Mouse (Mus musculus) liver, adult 2 months (tissue): ENCODE results near the gene Rnf224. TPM values are rescaled to one million over a fixed set of nuclear protein-coding genes. Genes with fewer than 3 reads are reported as not detected.
"Not testable (repeated sequence)": the region's sequence is repeated elsewhere in the genome, so short reads cannot be mapped to it uniquely, and the experiment has no call there.

ENCODE experiments used
- DNase-seq: peaks from one replicate; pipeline ENCODE4 v3.0.0-alpha.2; 2011; ENCODE audit warnings: low read depth, low spot score; ENCODE audit errors: extremely low read depth
- H3K27ac ChIP-seq: fragments of 200-500 bp; replicated peaks from 2 replicates; pipeline ENCODE4 v1.5.1; 2012; ENCODE audit warnings: low read depth, mild to moderate bottlenecking, control low read depth, inconsistent platforms, low read length; ENCODE audit not compliant: insufficient read depth
- H3K27me3 ChIP-seq: fragments of 200-500 bp; 2 replicates; pipeline ENCODE4 v1.6.1; 2012; ENCODE audit warnings: mild to moderate bottlenecking, moderate library complexity, low read length, inconsistent platforms; ENCODE audit not compliant: control insufficient read depth, insufficient read depth
- H3K36me3 ChIP-seq: fragments of 200-500 bp; 2 replicates; pipeline ENCODE4 v1.6.1; 2012; ENCODE audit warnings: low read length, inconsistent platforms; ENCODE audit not compliant: control insufficient read depth, insufficient read depth
- H3K4me1 ChIP-seq: fragments of 200-500 bp; 2 replicates; pipeline ENCODE4 v1.6.1; 2011; ENCODE audit warnings: low read length; ENCODE audit not compliant: control insufficient read depth, insufficient read depth
- H3K4me3 ChIP-seq: fragments of 200-500 bp; 2 replicates; pipeline ENCODE4 v1.5.1; 2011; ENCODE audit warnings: low read depth, mild to moderate bottlenecking, control low read depth, low read length, moderate library complexity; ENCODE audit not compliant: insufficient read depth
- H3K79me2 ChIP-seq: fragments of 200-500 bp; 2 replicates; pipeline ENCODE4 v1.6.1; 2012; ENCODE audit warnings: inconsistent platforms, mild to moderate bottlenecking, low read length, moderate library complexity; ENCODE audit not compliant: control insufficient read depth, insufficient read depth
- H3K9ac ChIP-seq: fragments of 200-500 bp; 2 replicates; pipeline ENCODE4 v1.6.1; 2012; ENCODE audit warnings: low read depth, mild to moderate bottlenecking, control low read depth, inconsistent platforms, low read length
- CTCF ChIP-seq: fragments of 200-500 bp; IDR thresholded peaks from 2 replicates; pipeline ENCODE4 v1.5.1; 2011; ENCODE audit warnings: low read depth, low read length, control low read depth
- POLR2A ChIP-seq: fragments of 200-500 bp; IDR thresholded peaks from 2 replicates; pipeline ENCODE4 v1.6.1; 2011; ENCODE audit warnings: low read length, control low read depth; ENCODE audit not compliant: insufficient read depth; ENCODE audit errors: extremely low read depth
- WGBS: fragments of 180-500 bp; shearing (Covaris S2); methylation state at CpG from one replicate; pipeline ENCODE4 v1.1.7; 2018; 5-methylcytosine and 5-hydroxymethylcytosine counted together
- polyA plus RNA-seq: library from polyadenylated mRNA; depleted of rRNA; stranded (reverse); fragments of >200 nt; gene quantifications from 2 replicates; pipeline ENCODE4 v1.2.3, GENCODE M21; 2012
- total RNA-seq: library from RNA; depleted of rRNA; stranded (reverse); fragments of >200 nt; gene quantifications from 2 replicates; pipeline ENCODE4 v1.2.3, GENCODE M21; 2014

Gene Rnf224
- total and polyA plus RNA-seq, 2 experiments, result not detected

DNA sequence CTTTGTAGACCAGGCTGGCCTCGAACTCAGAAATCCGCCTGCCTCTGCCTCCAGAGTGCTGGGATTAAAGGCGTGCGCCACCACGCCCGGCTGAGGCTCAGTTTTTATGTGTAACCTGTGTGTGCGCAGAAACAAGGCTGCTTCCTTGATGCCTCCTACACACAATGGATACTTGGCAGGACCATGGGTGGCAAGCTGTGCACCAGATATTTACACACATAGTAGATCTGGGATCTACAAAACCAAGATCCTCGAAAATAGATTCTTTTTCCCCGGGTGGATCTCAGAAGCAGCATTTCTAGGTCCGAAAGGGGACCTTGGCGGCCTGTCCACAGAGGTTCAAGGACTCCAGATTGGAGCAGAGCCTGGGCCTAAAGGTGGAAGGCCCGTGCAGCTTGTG, 25.3 kb upstream of the Rnf224 start:
- H3K27ac ChIP-seq, result peak overlapping the region; percentile 49
- peaks cover 15% of the 10 kb centered on the region for H3K4me1 ChIP-seq
- no peak for DNase-seq
- peak overlapping the region; percentile 63 for H3K9ac ChIP-seq
- H3K36me3 ChIP-seq, result no peaks in the 10 kb centered on the region
- no peaks in the 10 kb centered on the region for H3K27me3 ChIP-seq
- H3K4me3 ChIP-seq, result peak overlapping the region; percentile 53
- H3K79me2 ChIP-seq, result peaks cover 9% of the 10 kb centered on the region; the same call in 1 of the 2 replicates
- WGBS, result 37% methylated on average over 12 of the region's 12 CpGs
- TF ChIP-seq POLR2A, result no peak
- no peak for TF ChIP-seq CTCF

DNA sequence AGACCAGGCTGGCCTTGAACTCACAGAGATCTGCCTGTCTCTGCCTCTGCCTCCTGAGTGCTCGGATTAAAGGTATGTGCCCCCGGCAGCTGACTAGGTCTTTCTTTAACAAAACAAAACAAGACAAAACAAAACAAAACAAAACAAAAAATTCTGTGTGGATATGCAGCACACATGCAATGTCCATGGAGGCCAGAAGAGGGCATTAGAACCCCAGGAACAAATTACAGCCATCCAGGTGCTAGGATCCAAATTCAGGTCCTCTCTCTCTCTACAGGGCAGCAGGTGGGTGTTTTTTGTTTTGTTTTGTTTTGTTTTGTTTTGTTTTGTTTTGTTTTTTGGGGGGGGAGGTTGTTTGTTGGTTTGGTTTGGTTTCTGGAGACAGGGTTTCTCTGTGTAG, 22.3 kb upstream of the Rnf224 start:
- no peaks in the 10 kb centered on the region for H3K27me3 ChIP-seq
- H3K4me1 ChIP-seq, result peaks cover 14% of the 10 kb centered on the region
- peaks cover 11% of the 10 kb centered on the region; the same call in 1 of the 2 replicates for H3K79me2 ChIP-seq
- H3K27ac ChIP-seq, result no peak overlapping the region
- no peak for DNase-seq
- H3K36me3 ChIP-seq, result no peaks in the 10 kb centered on the region
- peak; percentile 39 for TF ChIP-seq CTCF
- no peak for TF ChIP-seq POLR2A
- H3K9ac ChIP-seq, result no peak overlapping the region
- WGBS, result 76% methylated on average over 2 of the region's 2 CpGs
- H3K4me3 ChIP-seq, result no peak overlapping the region

DNA sequence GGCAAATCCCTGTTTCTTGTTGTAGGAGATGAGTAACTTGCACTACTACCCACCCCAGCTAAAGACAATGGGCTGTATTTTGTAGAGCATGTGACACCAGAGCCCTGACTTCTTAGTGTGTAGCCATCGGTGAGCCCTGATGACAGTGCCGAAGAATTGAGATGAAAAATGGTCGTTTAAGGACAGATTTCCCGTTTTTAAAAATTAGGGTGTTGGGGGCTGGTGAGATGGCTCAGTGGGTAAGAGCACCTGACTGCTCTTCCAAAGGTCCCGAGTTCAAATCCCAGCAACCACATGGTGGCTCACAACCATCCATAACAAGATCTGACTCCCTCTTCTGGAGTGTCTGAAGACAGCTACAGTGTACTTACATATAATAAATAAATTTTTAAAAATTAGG, 20.7 kb upstream of the Rnf224 start:
- not testable (repeated sequence) for H3K27ac ChIP-seq, H3K36me3 ChIP-seq, H3K4me1 ChIP-seq, H3K79me2 ChIP-seq, DNase-seq, H3K9ac ChIP-seq, H3K27me3 ChIP-seq, H3K4me3 ChIP-seq
- WGBS, result 83% methylated on average over 5 of the region's 5 CpGs

DNA sequence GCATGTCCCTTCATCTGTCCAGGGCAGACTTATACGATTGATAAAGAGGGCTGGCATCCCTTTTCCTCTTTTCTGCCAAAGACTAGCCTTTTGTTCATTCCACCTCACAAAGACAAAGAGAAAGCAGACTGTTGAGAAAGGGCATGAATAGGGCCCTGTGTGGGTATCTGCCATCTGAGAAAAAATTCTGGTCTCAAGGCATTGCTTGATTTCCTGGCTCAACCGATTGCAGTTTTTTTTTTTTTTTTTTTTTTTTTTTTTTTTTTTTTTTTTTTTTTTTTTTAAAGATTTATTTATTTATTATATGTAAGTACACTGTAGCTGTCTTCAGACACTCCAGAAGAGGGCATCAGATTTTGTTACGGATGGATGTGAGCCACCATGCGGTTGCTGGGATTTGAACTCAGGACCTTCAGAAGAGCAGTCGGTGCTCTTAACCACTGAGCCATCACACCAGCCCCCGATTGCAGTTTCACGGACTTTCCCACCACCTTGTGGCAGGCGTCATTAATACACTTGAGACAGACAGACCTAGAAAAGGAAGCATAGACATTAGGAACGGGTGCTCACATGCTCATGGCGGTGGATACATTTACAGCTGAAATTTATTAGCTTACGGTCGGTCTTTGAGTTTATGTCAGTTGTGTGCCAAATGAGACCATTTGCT, 20.0 kb upstream of the Rnf224 start:
- DNase-seq, result not testable (repeated sequence)
- whole genome bisulfite sequencing, result 59% methylated on average over 12 of the region's 12 CpGs

DNA sequence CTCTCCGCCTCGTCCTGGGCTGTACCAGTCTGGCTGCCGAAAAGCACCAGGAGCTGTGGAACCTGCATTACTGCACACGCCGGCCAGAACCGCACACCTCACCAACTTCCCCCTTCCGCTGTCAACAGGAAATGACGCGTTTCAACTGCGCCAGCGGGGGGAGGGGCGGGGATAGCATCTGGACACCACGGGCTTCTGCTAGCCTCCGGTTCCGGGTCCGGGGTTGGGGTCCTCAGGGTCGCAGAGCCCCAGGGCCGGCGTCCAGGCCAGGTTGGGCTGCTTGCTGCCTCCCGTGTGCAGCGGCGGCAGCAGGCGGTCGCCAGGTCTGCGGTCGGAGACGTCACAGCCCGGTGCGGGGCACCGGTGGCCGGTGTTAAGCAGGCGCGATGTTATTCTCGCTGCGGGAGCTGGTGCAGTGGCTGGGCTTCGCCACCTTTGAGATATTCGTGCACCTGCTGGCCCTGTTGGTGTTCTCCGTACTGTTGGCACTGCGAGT, 18.7 kb upstream of the Rnf224 start, which contains the start of gene Tmem203:
Gene Tmem203, plus strand, starts transcription at position 156 of the 496 bp plus-strand sequence.
- Histone ChIP-seq H3K36me3 (peaks cover 3% of the 10 kb centered on the region; the same call in 1 of the 2 replicates), H3K4me3 (peak within 1 kb of the TSS; percentile 78), H3K79me2 (peaks cover 2% of the 10 kb centered on the region; the same call in 1 of the 2 replicates), H3K27ac (peak within 1 kb of the TSS; percentile 51), H3K27me3 (no peaks in the 10 kb centered on the region), H3K4me1 (peaks cover 9% of the 10 kb centered on the region), H3K9ac (peak within 1 kb of the TSS; percentile 83)
- peak; percentile 68 for DNase-seq
- TF ChIP-seq CTCF (no peak), POLR2A (peak; percentile 73; the same call in 1 of the 2 replicates)
- WGBS, result under 1% methylated on average over 39 of the region's 39 CpGs

More for the DNA sequence above, 20.0 kb upstream of the Rnf224 start:
- not testable (repeated sequence) for H3K79me2 ChIP-seq, H3K27ac ChIP-seq, H3K27me3 ChIP-seq, H3K36me3 ChIP-seq, H3K4me1 ChIP-seq
- 0 out of 2 replicates have a peak overlapping the region, but pooled peaks have one; percentile 78 for H3K4me3 ChIP-seq
- H3K9ac ChIP-seq, result peak overlapping the region; percentile 28; the same call in 1 of the 2 replicates

DNA sequence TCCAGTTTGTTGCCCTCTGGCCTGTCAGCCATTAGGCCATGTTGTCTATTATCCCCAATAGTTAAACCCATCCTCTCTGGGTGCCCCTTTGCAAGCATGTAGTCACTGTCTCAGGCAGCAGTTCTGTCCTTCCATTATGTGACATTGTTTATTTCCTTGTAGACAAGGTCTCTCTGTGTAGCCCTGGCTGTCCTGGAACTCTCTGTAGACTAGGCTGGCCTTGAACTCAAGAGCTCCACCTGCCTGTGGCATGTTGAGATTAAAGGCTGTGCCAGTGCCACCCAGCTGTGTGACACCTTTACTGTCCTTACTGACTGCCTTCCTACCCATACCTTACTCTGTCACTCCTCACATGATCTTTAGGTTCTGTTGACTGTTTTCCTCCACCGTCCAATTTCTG, 15.7 kb upstream of the Rnf224 start:
- Histone ChIP-seq H3K79me2 (peaks cover 2% of the 10 kb centered on the region; the same call in 1 of the 2 replicates), H3K27ac (no peak overlapping the region), H3K4me1 (peaks cover 9% of the 10 kb centered on the region), H3K27me3 (no peaks in the 10 kb centered on the region), H3K36me3 (peaks cover 5% of the 10 kb centered on the region), H3K9ac (no peak overlapping the region), H3K4me3 (no peak overlapping the region)
- peak; percentile 36; the same call in 1 of the 2 replicates for TF ChIP-seq CTCF
- TF ChIP-seq POLR2A, result no peak
- WGBS, result 79% methylated on average over 1 of the region's 1 CpGs
- DNase-seq, result peak; percentile 19
